Mouse (Mus musculus): ENCODE measurements around the gene Trp53bp1.
A peak's percentile ranks its signal among the peaks of the same experiment; 100 is the strongest.

Gene Trp53bp1

GRCm38 (mm10) chr2:121271236-121271927, at the start of gene Trp53bp1:
TSS of gene Trp53bp1 (minus strand) at chr2:121271407.
- peak; percentile 94 to 96 for DNase-seq

GRCm38 (mm10) chr2:121316278-121316677, 45.1 kb upstream of the Trp53bp1 start:
- no peak for DNase-seq

- DNase-seq, result no peak
Measured at GRCm38 (mm10) chr2:121308997-121309416, 37.8 kb upstream of the Trp53bp1 start.

- DNase-seq, result peak; percentile 63 to 70
Measured at GRCm38 (mm10) chr2:121300036-121300435, 28.8 kb upstream of the Trp53bp1 start.

GRCm38 (mm10) chr2:121299471-121299870, 28.3 kb upstream of the Trp53bp1 start:
- DNase-seq, result peak; percentile 56 to 65

GRCm38 (mm10) chr2:121298131-121298530, 26.9 kb upstream of the Trp53bp1 start:
- peak; percentile 29 to 56 for DNase-seq

GRCm38 (mm10) chr2:121297701-121298100, 26.5 kb upstream of the Trp53bp1 start:
- DNase-seq, result peak in 1 of 2 experiments; percentile 48

- peak in 1 of 2 experiments; percentile 59 for DNase-seq
Measured at GRCm38 (mm10) chr2:121296754-121297231, 25.6 kb upstream of the Trp53bp1 start.

GRCm38 (mm10) chr2:121295608-121296571, 24.7 kb upstream of the Trp53bp1 start:
- peak; percentile 77 to 81 for DNase-seq

- DNase-seq, result peak; percentile 85 to 91
Measured at GRCm38 (mm10) chr2:121294753-121295607, 23.8 kb upstream of the Trp53bp1 start.

- DNase-seq, result peak; percentile 74 to 81
Measured at GRCm38 (mm10) chr2:121294182-121294581, 23.0 kb upstream of the Trp53bp1 start.

- no peak for DNase-seq
Measured at GRCm38 (mm10) chr2:121292316-121293013, 21.3 kb upstream of the Trp53bp1 start.

- peak in 1 of 2 experiments; percentile 56 for DNase-seq
Measured at GRCm38 (mm10) chr2:121289730-121290540, 18.7 kb upstream of the Trp53bp1 start.

- DNase-seq, result peak; percentile 98 to 99
Measured at GRCm38 (mm10) chr2:121288901-121289729, 17.9 kb upstream of the Trp53bp1 start, which contains the start of gene Map1a. TSS of gene Map1a (plus strand) at chr2:121289600.

- peak in 1 of 2 experiments; percentile 28 for DNase-seq
Measured at GRCm38 (mm10) chr2:121287850-121288249, 16.6 kb upstream of the Trp53bp1 start.

- DNase-seq, result no peak
Measured at GRCm38 (mm10) chr2:121271928-121272516, 815 bp upstream of the Trp53bp1 start.

GRCm38 (mm10) chr2:121270521-121271235, 529 bp downstream of the Trp53bp1 start:
- no peak for DNase-seq

GRCm38 (mm10) chr2:121268446-121268845, 2.8 kb downstream of the Trp53bp1 start:
- no peak for DNase-seq

GRCm38 (mm10) chr2:121249758-121250157, 21.4 kb downstream of the Trp53bp1 start:
- no peak for DNase-seq
